Mouse (Mus musculus): ENCODE measurements at regions not wholly inside any gene's neighbourhood (a gene's known extent, or its start where the extent isn't known, plus 50 kb on each side); places are given as distances from the start of the nearest gene placed in this dataset.

GRCm38 (mm10) chr10:120616406-120617015 lies 140.2 kb upstream of the Hmga2 start:
- TF ChIP-seq CTCF (IDR thresholded peaks at IDR 0.05; ENCODE audit: insufficient read depth, low read length), result no peak
- no peak for TF ChIP-seq POLR2A (IDR thresholded peaks at IDR 0.05; ENCODE audit: borderline replicate concordance, extremely low read depth, low read depth, low read length)

Measured in lung, adult 2 months (tissue).